Mouse (Mus musculus) G1E (cell line): Measurements from ENCODE around the gene Mpeg1. TPM values are rescaled to one million over a fixed set of nuclear protein-coding genes. Genes with fewer than 3 reads are reported as not detected.

ENCODE experiments used
- ATAC-seq: 2 replicates; pipeline ENCODE4 v1.8.0; 2016; ENCODE audit warnings: mild to moderate bottlenecking; ENCODE audit not compliant: insufficient number of reproducible peaks, poor library complexity, low FRiP score, severe bottlenecking; ENCODE audit errors: extremely low read depth
- DNase-seq: peaks from one replicate; pipeline ENCODE4 v3.0.0; 2012; ENCODE audit warnings: low spot score
- H3K27me3 ChIP-seq: 2 replicates; pipeline ENCODE4 v1.6.1; 2012; ENCODE audit warnings: mild to moderate bottlenecking, low read length, inconsistent platforms; ENCODE audit not compliant: insufficient read depth
- H3K36me3 ChIP-seq: replicated peaks from 2 replicates; pipeline ENCODE3; 2012; ENCODE audit warnings: mild to moderate bottlenecking, inconsistent platforms
- H3K4me1 ChIP-seq: 2 replicates; pipeline ENCODE4 v1.6.1; 2012; ENCODE audit warnings: low read depth, low read length, inconsistent platforms, mixed read lengths; ENCODE audit not compliant: insufficient read depth
- H3K4me3 ChIP-seq: 2 replicates; pipeline ENCODE4 v1.5.1; 2012; ENCODE audit warnings: low read depth, mild to moderate bottlenecking, inconsistent platforms, low read length, moderate library complexity, mixed read lengths
- H3K9me3 ChIP-seq: replicated peaks from 2 replicates; pipeline ENCODE4 v1.6.1; 2012; ENCODE audit warnings: inconsistent platforms
- CTCF ChIP-seq: IDR thresholded peaks from 2 replicates; pipeline ENCODE4 v1.5.1; 2012; ENCODE audit warnings: low read depth, low read length, inconsistent platforms, mixed read lengths
- GATA1 ChIP-seq: IDR thresholded peaks from 2 replicates; pipeline ENCODE4 v1.6.1; 2012; ENCODE audit warnings: borderline replicate concordance, low read length, inconsistent platforms, mixed read lengths
- GATA2 ChIP-seq: IDR thresholded peaks from 2 replicates; pipeline ENCODE4 v1.6.1; 2012; ENCODE audit warnings: low read depth, low read length, inconsistent platforms, borderline replicate concordance
- POLR2AphosphoS5 ChIP-seq: IDR thresholded peaks from 2 replicates; pipeline ENCODE4 v1.6.1; 2012; ENCODE audit warnings: low read depth, low read length, inconsistent platforms; ENCODE audit not compliant: insufficient replicate concordance
- TAL1 ChIP-seq: conservative IDR thresholded peaks from 2 replicates; pipeline ENCODE4 v1.6.1; 2012; ENCODE audit warnings: low read depth, low read length, inconsistent platforms, mixed read lengths
- polyA plus RNA-seq: library from polyadenylated mRNA; stranded (reverse); fragments of >175 nt; gene quantifications from 2 replicates; pipeline ENCODE4 v1.2.3, GENCODE M21; 2012
- total RNA-seq, 2 experiments: library from RNA; stranded (forward) in 1 of 2; stranded (reverse) in 1 of 2; fragments of 200-1000 nt in 1 of 2; fragments of >200 nt in 1 of 2; fragmentation: Nextera tagmentation in 1 of 2; gene quantifications; 2 replicates each; pipeline ENCODE4 v1.2.3; 2014 to 2017

Gene Mpeg1
- total and polyA plus RNA-seq, 3 experiments = 0.22 TPM; not detected in 2

DNA sequence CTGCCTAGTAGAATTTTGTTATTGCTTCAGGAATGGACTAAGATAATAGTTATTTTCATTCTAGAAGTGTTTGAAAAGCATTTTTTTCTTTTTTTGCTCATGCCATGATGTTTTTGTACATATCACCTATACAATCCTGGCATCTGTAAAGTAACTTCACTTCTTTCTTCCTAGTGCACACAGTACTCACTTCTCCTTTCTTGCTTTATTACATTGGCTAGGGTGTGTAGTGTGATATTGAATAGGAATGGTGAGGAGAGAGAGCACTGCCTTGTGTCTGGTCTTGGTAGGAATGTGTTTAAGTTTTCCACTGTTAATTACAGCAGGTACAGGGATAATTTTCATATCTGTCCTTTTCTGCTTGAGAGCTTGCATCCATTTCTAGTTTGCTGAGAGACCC is 54.0 kb downstream of the Mpeg1 start:
- no peaks in the 10 kb centered on the region for H3K36me3 ChIP-seq
- H3K4me3 ChIP-seq = no peak overlapping the region
- peaks cover 5% of the 10 kb centered on the region; the same call in 1 of the 2 replicates for H3K4me1 ChIP-seq
- DNase-seq (no peak), ATAC-seq (no peak)
- H3K27me3 ChIP-seq = peaks cover 3% of the 10 kb centered on the region; the same call in 1 of the 2 replicates
- H3K9me3 ChIP-seq = no peaks in the 10 kb centered on the region
- TF ChIP-seq POLR2AphosphoS5 (no peak), TAL1 (no peak), CTCF (no peak), GATA1 (no peak), GATA2 (no peak)

Other genes with a start within 250 kb of the Mpeg1 start
- not detected in 2 replicates for gene Olfr1432, start 228.2 kb upstream of the Mpeg1 start, total RNA-seq (2014; fragmentation: Nextera tagmentation)
- 0.12 and 0.38 TPM in 2 replicates for gene Olfr1432, start 228.2 kb upstream of the Mpeg1 start, total RNA-seq (2017)
- not detected in 2 replicates for gene Olfr1432, start 228.2 kb upstream of the Mpeg1 start, polyA plus RNA-seq
- gene Olfr262, start 219.1 kb upstream of the Mpeg1 start, total RNA-seq (2014; fragmentation: Nextera tagmentation) = not detected in 2 replicates
- gene Olfr262, start 219.1 kb upstream of the Mpeg1 start, total RNA-seq (2017) = 0.11 TPM in 1 of 2 replicates, not detected in the other
- gene Olfr262, start 219.1 kb upstream of the Mpeg1 start, polyA plus RNA-seq = not detected in 2 replicates
- not detected in 2 replicates for gene Olfr235, start 199.7 kb upstream of the Mpeg1 start, total RNA-seq (2014; fragmentation: Nextera tagmentation)
- 0.06 and 0.22 TPM in 2 replicates for gene Olfr235, start 199.7 kb upstream of the Mpeg1 start, total RNA-seq (2017)
- gene Olfr235, start 199.7 kb upstream of the Mpeg1 start, polyA plus RNA-seq = not detected in 2 replicates
- gene Olfr1434, start 180.9 kb upstream of the Mpeg1 start, total RNA-seq (2014; fragmentation: Nextera tagmentation) = not detected in 2 replicates
- gene Olfr1434, start 180.9 kb upstream of the Mpeg1 start, total RNA-seq (2017) = 0.05 and 0.06 TPM in 2 replicates
- gene Olfr1434, start 180.9 kb upstream of the Mpeg1 start, polyA plus RNA-seq = not detected in 2 replicates
- not detected in 2 replicates for gene Olfr1436, start 161.6 kb upstream of the Mpeg1 start, total RNA-seq (2014; fragmentation: Nextera tagmentation)
- 0.22 TPM in 1 of 2 replicates, not detected in the other for gene Olfr1436, start 161.6 kb upstream of the Mpeg1 start, total RNA-seq (2017)
- not detected in 2 replicates for gene Olfr1436, start 161.6 kb upstream of the Mpeg1 start, polyA plus RNA-seq
- not detected in 2 replicates for gene Olfr1437, start 135.7 kb upstream of the Mpeg1 start, total RNA-seq (2014; fragmentation: Nextera tagmentation)
- 0.17 and 0.27 TPM in 2 replicates for gene Olfr1437, start 135.7 kb upstream of the Mpeg1 start, total RNA-seq (2017)
- not detected in 2 replicates for gene Olfr1437, start 135.7 kb upstream of the Mpeg1 start, polyA plus RNA-seq
- gene Olfr1438-ps1, start 124.9 kb upstream of the Mpeg1 start, total RNA-seq (2014; fragmentation: Nextera tagmentation) = not detected in 2 replicates
- 0.06 and 0.11 TPM in 2 replicates for gene Olfr1438-ps1, start 124.9 kb upstream of the Mpeg1 start, total RNA-seq (2017)
- not detected in 2 replicates for gene Olfr1438-ps1, start 124.9 kb upstream of the Mpeg1 start, polyA plus RNA-seq
- not detected in 2 replicates for gene Olfr1440, start 73.5 kb upstream of the Mpeg1 start, total RNA-seq (2014; fragmentation: Nextera tagmentation)
- gene Olfr1440, start 73.5 kb upstream of the Mpeg1 start, total RNA-seq (2017) = 0.06 and 0.16 TPM in 2 replicates
- not detected in 2 replicates for gene Olfr1440, start 73.5 kb upstream of the Mpeg1 start, polyA plus RNA-seq
- gene Olfr1441, start 43.3 kb upstream of the Mpeg1 start, total RNA-seq (2014; fragmentation: Nextera tagmentation) = not detected in 2 replicates
- gene Olfr1441, start 43.3 kb upstream of the Mpeg1 start, total RNA-seq (2017) = 0.11 and 0.12 TPM in 2 replicates
- not detected in 2 replicates for gene Olfr1441, start 43.3 kb upstream of the Mpeg1 start, polyA plus RNA-seq
- not detected in 2 replicates for gene Pfpl, start 32.9 kb upstream of the Mpeg1 start, total RNA-seq (2014; fragmentation: Nextera tagmentation)
- gene Pfpl, start 32.9 kb upstream of the Mpeg1 start, total RNA-seq (2017) = 0.06 and 0.11 TPM in 2 replicates
- not detected in 2 replicates for gene Pfpl, start 32.9 kb upstream of the Mpeg1 start, polyA plus RNA-seq
- not detected in 2 replicates for gene Dtx4, start 40.7 kb downstream of the Mpeg1 start, total RNA-seq (2014; fragmentation: Nextera tagmentation)
- gene Dtx4, start 40.7 kb downstream of the Mpeg1 start, total RNA-seq (2017) = 0.06 and 0.27 TPM in 2 replicates
- gene Dtx4, start 40.7 kb downstream of the Mpeg1 start, polyA plus RNA-seq = not detected in 2 replicates
- 45.3 TPM in 1 of 2 replicates, not detected in the other for gene Fam111a, start 85.0 kb downstream of the Mpeg1 start, total RNA-seq (2014; fragmentation: Nextera tagmentation)
- 1.2 and 1.9 TPM in 2 replicates for gene Fam111a, start 85.0 kb downstream of the Mpeg1 start, total RNA-seq (2017)
- 0.02 TPM in 1 of 2 replicates, not detected in the other for gene Fam111a, start 85.0 kb downstream of the Mpeg1 start, polyA plus RNA-seq
- gene Gm4952, start 139.2 kb downstream of the Mpeg1 start, total RNA-seq (2014; fragmentation: Nextera tagmentation) = not detected in 2 replicates
- gene Gm4952, start 139.2 kb downstream of the Mpeg1 start, total RNA-seq (2017) = 0.11 TPM in 1 of 2 replicates, not detected in the other
- gene Gm4952, start 139.2 kb downstream of the Mpeg1 start, polyA plus RNA-seq = not detected in 2 replicates
- gene Glyat, start 172.5 kb downstream of the Mpeg1 start, total RNA-seq (2014; fragmentation: Nextera tagmentation) = not detected in 2 replicates
- gene Glyat, start 172.5 kb downstream of the Mpeg1 start, total RNA-seq (2017) = 0.11 and 0.12 TPM in 2 replicates
- gene Glyat, start 172.5 kb downstream of the Mpeg1 start, polyA plus RNA-seq = not detected in 2 replicates
- gene Olfr1442, start 209.7 kb downstream of the Mpeg1 start, total RNA-seq (2014; fragmentation: Nextera tagmentation) = not detected in 2 replicates
- gene Olfr1442, start 209.7 kb downstream of the Mpeg1 start, total RNA-seq (2017) = 0.05 and 0.06 TPM in 2 replicates
- gene Olfr1442, start 209.7 kb downstream of the Mpeg1 start, polyA plus RNA-seq = not detected in 2 replicates
- gene Olfr1443, start 217.3 kb downstream of the Mpeg1 start, total RNA-seq (2014; fragmentation: Nextera tagmentation) = not detected in 2 replicates
- under 0.01 and 0.05 TPM in 2 replicates for gene Olfr1443, start 217.3 kb downstream of the Mpeg1 start, total RNA-seq (2017)
- gene Olfr1443, start 217.3 kb downstream of the Mpeg1 start, polyA plus RNA-seq = not detected in 2 replicates
- gene Keg1, start 235.0 kb downstream of the Mpeg1 start, total RNA-seq (2014; fragmentation: Nextera tagmentation) = not detected in 2 replicates
- gene Keg1, start 235.0 kb downstream of the Mpeg1 start, total RNA-seq (2017) = 0.17 and 0.38 TPM in 2 replicates
- gene Keg1, start 235.0 kb downstream of the Mpeg1 start, polyA plus RNA-seq = not detected in 2 replicates